Mouse (Mus musculus) liver, embryonic 13.5 days (tissue): ENCODE measurements around the gene Rhobtb1. TPM values are rescaled to one million over a fixed set of nuclear protein-coding genes. Genes with fewer than 3 reads are reported as not detected.

Experiments
- polyA plus RNA-seq: library from polyadenylated mRNA; unstranded; fragments of >200 nt; fragmentation: Nextera tagmentation; extraction: Ambion mirVana; gene quantifications from 2 replicates; pipeline ENCODE4 v1.2.1, GENCODE M21; 2015

Gene Rhobtb1
- polyA plus RNA-seq, 1 experiment from 2014 or later: 7.2 TPM

Other genes starting within 250 kb of the Rhobtb1 start
- gene A930033H14Rik, start 61.7 kb downstream of the Rhobtb1 start, polyA plus RNA-seq: 0.39 TPM in 2 replicates
- 343 and 345 TPM in 2 replicates for gene Cdk1, start 201.5 kb downstream of the Rhobtb1 start, polyA plus RNA-seq
- gene Ank3, start 247.3 kb downstream of the Rhobtb1 start, polyA plus RNA-seq: 5.6 and 7.0 TPM in 2 replicates